Mouse (Mus musculus) WW6 (cell line): ENCODE measurements at regions not wholly inside any gene's neighbourhood (a gene's known extent, or its start where the extent isn't known, plus 50 kb on each side); places are given as distances from the start of the nearest gene placed in this dataset.
"Not testable (repeated sequence)": the region's sequence is repeated elsewhere in the genome, so short reads cannot be mapped to it uniquely, and the experiment has no call there.

Experiments used
- DNase-seq: peaks from one replicate; pipeline ENCODE4 v3.0.0-alpha.2; 2013; ENCODE audit warnings: low read depth, low spot score

DNA sequence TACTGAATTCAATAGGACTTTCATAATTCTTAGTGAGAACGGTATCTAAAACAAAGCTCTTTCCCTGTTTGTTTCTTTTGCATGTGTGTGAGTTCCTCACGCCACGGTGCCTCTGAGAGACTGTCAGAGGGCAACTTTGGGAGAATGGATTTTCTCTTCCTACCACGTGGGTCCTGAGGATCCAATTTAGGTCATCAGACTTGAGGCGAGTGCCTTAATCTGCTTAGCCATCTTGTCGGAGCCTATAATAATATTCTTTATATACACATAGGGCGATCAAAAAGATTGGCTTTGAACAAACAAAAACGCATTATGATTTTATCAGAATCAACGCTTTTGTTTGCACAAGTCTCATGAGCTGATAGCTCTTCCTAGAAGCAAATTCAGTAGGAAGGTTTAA is 119.6 kb downstream of the Enc1 start:
- DNase-seq, result no peak

DNA sequence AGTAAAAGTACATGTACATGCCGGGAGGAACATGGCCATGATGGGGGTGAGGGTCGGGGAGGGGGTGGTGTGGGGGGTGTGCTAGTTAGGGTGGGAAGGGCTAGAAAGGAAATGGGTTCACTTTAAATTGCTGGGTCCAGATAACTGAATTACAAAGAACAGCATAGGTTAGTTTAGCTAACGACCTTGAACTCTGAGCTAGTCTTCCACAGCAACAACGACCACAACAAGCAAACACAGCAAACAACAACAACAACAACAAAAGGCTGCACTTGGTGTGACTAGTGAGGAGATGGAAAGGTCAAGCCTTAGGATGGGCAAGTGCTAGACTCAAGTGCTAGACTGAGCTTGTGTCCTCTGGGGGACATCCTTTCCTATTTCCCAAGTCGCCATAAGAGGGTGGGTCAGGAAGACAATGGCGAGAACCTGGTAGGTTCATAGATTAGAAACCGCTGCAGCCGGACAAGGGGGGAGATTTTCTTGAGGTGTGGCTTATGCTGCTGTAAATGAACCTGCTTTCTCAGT is 117.9 kb downstream of the Enc1 start:
- no peak for DNase-seq

DNA sequence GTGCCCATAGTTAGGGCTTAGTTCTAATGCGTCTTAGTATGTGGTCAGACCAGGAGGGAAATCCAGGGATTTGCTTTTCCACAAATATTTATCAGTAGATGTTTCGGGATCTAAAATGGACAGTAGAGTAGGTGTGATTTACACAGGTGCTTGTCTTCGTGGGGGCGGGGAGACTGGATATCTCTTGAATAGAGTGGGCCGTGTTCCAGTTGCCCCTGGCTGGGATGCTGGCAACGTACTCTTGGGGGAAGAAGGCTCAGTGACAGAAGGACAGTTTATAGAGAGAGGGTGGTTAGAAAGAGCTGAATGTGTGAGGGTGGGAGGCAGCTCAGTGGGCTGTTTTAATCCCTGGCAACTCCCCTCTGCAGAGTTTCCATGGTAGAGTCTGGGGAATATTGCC is 117.4 kb downstream of the Enc1 start:
- DNase-seq, result no peak

DNA sequence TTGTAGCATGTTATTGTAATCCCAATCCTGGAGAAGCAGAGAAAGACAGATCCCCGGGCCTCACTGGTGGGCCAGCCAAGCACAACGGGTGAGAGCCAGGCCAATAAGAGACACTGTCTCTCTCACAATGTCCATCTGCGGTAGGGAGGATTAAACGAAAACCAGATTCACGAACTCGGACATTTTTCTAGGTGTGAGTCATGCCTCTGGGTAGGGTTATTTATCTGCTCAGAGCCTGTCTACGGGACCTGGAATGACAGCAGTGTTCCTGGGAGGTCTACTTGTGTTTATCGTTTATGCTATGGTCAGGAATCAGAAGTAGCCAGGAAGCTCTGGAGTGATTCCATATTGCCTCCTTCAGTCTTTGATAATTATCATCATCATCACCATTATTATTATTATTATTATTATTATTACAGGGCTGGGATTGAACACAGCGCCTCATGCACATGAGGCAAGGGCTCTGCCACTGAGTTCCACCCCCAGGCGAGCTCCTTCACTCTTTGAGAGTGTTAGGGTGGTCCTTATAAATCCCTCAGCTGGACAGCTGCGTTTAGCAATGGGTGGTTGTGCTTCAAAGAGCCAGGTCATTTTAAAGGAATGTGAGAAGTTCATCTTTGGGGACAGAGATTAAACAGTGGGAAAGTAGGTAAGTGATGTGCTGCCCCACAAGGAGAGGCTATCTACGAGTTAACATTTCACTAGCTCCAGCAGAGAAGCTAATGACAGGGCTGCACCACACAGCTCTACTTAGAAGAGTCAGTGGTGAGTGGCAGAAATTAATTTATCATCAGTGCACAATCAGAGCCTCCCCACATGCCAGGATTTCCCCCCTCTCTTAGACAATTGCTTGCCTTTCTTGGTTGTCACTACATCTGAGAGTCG is 116.3 kb downstream of the Enc1 start:
- DNase-seq, result no peak

DNA sequence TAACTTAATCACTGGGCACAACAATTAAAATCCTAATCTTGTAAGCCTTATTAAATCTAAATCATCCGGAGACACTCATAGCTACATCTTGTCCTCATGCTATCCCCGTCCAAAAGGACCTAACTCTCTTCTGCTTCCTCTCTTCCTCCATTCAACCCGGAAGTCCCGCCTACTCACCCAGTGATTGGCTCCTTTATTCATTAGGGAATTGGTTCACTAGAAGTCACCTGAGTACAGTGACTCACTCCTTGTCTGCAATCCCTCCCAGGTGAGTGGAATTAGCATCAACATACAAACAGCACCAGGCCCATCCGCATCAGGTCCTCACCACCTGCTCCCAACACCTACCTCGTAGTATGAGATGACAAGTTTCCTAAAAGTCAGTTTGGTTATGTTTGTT is 114.5 kb downstream of the Enc1 start:
- not testable (repeated sequence) for DNase-seq

DNA sequence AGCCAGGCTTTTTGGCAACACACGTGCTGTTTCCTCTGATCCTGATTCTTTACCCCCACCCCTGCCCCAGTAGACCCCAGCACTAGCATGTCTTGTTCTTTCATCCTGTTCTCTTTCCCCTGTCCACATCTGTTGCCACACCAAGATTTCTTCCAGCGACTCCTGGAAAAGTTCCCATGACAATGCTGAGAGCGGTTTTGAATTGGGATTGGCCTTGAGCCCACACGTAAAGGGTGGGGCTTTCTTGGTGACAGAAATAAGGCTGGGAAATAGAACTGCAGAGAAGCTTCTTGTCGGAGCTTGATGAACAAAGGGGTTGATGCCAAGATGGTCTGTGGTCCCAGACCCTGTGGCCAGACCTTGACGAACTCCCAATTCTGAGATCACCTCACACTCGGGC is 106.8 kb downstream of the Enc1 start:
- no peak for DNase-seq

DNA sequence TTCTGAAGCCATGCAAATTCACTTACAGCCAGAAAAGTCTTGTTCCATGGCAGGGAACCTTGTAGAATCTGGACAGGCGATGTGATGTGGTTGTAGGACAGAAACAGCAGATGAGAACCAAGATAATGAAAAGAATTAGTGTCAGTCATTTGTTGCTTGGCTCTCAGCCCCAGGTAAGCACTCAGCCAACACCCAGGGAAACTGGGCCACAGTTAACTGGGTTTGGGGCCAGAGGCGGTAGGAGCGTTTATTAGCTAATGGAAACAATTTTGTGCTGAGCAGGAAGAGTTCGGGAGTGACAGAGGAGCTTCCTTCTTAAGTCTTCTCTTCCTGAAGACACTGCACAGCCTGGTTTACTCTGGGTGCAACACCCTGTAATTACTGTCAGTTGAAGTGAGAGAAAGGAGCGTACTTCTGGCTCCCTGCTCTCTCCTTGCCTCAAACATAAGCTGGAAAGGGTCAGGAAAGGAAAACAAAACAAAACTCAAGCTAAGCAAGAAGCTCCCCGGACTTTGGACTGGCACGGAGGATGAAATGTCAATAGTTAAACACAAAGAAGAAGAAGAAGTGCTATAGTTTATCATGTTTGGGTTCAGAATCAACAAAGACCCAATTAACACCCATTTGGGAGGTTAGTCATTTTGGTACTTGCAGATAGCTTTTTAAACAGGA is 100.4 kb downstream of the Enc1 start:
- DNase-seq, result no peak

DNA sequence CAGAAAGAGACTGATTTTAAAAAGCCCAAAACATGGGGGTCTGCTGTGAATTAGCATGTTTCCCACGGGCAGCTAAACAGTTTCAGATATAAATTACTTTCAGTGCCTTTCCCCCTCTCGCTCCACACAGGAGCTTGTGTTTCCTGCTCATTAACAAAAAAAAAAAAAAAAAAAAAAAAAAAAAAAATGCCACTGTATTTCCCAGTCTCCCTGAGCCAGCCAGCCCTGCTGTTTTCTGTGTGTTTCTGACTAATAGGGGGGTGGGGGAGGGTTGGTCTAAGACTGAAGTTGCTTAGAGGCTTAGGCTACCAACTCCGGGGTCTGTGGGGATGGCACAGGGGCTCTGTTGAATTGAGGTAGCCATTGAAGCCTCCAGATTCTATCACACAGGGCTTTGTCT is 97.0 kb downstream of the Enc1 start:
- no peak for DNase-seq

DNA sequence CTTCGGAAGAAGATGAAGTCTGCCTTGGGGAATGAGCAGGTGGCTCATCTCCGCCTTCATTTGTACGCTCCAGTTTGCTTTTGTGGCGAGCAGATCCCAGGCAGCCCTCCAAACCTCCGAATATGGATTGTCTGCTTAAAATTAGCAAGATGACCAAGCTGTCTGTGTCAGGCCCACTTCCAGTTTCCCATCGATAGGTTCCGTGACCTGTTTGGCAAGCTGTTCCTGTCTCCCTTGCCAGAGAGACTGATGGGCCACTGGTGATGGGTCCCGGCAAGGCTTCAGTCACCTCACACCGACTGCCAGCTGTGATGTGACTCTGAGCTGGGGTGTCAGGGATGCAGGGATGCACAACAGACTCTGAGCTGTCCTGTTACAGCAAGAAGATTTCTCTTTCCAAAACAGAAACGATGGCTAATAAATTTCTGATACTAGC is 96.4 kb downstream of the Enc1 start:
- no peak for DNase-seq

DNA sequence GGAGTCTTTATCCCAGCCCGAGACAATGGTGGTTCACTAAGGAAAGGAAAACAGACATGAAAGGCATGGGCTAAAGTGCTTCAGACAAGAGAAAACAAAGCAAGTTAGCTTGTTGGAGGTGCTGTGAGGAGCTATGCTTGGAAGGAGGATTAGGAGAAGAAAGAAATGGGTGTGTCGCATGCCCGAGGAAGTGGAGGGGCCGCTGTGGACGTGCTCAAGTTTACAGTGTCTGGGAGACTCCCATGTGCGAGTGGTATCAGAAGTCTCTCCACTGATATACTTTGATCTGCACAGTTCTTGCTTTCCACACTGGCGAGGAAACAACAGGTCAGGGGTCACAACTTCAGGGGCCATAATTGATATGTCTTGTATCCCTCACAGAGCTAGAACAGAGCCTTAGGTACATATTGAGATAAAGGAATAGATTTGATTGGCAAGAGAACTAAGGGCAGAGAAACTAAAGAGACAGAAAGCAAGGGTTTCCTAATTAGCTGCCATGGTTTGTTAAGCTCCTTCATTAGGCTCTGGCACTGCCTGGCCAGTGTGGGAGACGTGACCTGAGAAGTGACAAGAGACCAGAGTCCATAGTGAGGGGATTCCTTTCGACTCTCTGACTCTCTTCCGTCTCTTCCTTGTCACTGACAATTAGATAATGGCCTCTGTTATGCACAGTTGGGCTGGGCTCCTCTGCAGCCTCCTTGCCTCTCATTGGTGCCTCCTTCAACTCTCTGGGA is 93.1 kb downstream of the Enc1 start:
- DNase-seq, result no peak

DNA sequence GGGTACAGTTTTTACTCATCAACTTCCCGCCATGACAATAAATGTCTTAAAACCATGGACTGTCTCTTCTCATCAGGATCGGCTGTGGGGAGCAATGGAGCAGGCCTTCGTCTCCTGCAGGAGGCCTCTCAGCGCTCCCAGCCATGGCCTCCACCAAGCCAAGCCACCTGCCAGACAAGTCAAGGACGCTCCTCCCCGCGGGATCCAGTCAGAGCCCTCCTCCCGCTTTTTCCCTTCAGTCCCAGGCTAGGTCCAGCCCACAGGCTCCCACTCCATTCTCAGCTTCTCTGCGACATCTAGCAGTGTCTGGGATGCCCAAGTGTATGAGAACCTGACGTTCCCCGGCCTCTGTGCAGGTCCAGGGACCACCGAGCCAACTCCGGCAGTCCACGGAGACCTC is 90.2 kb downstream of the Enc1 start:
- DNase-seq, result no peak

DNA sequence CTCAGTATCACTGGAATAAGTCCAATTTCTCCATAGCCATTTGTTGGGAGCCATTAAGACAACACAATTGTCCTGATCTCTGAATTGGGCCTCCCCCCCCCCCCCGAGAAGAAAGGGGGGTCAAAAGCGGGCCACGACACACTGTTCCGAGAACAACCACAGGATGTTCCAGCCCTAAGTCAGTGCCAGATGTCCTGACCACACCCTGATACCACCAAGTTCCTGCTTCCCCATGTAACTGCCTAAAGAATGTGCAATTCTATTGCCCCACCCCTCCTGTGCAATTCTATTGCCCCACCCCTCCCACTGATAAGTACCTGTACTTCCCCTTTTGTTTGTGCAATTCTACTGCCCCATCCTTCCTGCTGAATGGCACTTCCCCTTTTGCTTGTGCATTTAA is 80.4 kb downstream of the Enc1 start:
- not testable (repeated sequence) for DNase-seq

DNA sequence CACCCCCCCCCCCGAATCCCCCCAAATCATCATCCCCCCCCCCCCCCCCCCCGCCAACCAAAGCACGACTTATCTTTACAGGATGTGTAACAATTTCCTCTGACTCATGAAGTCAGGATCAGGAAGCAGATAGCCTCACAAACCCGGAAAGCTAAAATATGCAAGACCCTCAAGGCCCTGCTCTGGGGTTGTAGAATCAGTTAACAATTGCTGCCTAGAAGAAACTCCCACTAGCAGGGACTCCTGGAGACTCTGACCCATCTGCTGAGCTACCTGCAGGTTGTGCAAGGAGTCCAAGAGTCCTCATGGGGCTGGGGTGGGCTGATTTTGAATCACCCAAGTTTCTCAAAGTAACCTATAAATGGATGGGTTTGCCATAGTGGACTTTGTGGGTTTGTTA is 79.9 kb downstream of the Enc1 start:
- DNase-seq, result no peak

DNA sequence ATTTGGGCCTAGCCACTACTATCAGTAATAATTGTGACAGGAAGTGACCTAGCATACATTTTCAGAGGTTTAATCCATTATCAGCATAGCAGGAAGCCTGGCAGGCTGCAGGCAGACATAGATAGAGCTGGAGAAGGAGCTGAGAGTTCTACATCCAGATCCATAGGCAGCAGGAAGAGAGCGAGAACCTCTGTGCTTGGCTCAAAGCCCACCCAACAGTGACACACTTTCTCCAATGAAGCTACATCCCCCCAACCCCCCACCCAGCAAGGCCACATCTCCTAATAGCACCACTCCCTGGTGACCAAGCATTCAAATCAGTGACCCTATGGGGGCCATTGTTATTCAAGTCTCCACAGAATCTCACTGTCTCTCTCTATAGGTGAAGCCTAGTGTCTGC is 79.4 kb downstream of the Enc1 start:
- DNase-seq, result no peak

DNA sequence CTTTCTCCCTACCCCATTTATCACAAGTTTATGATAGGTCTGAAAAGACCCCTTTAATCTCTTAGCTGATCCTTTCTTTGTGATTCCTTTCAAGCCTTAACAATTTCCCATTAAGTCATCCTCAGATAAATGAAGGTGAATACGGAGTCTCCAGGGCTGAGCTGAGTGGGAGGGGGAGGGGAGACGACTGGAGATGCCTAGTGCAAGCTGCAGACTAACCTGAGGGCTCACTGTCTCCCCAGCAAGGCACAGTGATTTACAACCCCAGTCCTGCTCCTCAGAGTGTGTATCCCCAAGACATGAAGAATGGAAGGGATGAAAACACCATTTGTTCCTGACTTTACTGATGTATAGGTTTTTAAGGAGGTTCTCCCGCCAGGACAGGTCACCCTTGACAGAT is 76.7 kb downstream of the Enc1 start:
- no peak for DNase-seq

DNA sequence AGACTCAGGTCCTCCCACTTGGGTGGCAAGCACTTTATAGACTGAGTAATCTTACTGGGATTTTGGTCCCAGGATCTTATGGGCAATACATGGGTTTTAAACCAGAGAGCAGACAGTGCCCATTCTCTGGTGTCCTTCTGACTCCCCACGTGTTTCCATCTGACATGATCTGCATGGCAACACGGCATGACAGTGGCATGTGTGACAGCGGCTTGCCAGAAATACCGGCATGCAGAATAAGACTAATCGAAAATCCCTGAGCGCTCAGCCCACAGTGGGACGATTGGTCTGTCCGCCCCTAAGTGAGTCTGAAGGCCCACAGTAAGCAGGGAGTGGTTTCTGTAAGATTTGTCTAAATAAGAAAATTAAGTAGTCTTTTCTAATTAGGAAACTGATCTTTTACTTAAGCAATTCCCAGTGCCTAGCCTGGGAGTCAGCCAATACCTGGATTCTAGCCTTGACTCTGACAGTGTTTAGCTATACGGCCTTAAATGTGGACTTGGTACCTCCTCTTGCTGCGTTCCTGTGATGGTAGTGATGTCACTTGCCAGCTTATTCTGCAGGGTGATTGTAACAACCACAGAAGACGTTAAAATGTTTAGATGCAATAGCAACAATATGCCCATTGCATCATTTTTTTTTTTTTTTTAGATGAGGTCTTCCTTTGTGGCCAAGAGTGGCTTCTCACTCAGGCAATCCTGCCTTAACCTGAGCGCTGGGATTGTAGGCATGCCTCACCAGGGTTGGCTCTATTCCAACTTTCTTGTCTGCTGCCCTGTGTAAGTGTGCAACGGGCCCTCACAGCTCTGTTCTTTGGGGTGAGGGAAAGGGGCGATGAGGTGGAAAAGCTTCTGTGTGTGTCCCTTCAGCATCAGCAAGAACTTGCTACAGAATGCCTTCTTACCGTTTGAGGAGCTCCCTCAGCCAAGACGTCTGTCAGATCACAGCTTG is 71.8 kb downstream of the Enc1 start:
- DNase-seq, result no peak

DNA sequence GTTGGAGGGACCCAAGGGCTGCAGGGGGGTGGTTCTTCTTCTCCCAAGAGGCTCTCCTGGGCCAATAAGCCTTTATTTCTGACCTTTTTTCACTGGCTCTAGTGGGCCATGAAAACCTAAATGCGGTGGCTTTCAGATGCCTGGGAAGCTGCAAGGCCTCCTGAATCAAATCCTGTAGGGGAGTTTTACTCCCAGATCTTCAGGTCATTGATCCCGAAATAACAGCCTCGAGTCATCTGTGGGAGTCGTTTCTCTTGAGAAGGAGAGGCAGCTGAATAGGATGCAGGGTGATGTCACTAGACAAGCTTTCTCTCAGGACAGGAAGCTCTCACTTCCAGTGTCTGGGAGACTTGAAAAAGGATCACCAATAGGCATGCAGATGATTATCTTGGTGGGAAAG is 70.4 kb downstream of the Enc1 start:
- DNase-seq, result no peak

DNA sequence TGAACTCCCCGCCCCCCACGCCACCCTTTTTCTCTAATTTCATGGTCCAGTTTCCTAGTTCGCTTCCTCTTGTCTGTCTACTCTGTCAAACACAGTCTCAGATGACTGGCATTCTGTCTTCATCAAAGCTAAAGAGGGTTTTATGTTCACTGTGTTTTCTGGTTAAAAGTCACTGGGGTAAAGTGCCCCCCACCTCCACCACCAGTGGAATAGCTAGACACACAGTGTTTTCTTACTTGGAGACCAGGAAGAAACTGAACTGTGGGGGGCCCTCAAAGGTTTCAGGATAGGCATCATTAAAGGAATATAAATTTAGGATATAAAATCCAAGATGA is 69.9 kb downstream of the Enc1 start:
- DNase-seq, result no peak

DNA sequence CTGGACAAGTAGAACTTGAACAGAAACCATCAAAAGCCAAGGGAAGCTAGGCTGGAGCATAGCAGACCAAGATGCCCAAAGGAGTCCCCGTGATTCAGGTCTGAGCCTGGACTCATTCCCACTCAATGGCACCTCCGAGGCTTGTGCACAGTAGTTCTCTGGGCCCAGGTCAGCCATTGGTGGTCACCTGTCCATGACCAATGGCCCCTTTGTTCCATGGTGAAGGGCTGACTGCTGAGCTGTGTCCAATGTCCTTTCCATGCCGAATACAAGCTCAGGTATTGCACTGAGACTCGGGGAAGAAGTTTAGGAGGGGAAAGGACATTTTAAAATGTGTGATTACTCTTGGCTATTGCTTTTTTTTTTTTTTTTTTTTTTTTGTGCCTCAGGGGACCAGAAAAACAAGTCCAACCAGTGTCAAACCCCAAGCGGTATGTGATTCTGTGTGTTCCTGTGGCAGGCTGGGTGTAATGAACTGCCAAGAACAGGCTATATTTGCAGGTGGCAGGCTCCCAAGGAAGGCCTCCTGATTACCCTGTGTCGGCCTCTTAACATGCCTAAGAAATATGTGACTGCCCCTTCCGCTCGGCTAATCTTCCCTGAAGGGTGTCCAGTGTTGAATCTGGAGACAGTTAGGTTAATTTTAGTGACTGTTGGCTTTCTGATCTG is 69.4 kb downstream of the Enc1 start:
- no peak for DNase-seq

DNA sequence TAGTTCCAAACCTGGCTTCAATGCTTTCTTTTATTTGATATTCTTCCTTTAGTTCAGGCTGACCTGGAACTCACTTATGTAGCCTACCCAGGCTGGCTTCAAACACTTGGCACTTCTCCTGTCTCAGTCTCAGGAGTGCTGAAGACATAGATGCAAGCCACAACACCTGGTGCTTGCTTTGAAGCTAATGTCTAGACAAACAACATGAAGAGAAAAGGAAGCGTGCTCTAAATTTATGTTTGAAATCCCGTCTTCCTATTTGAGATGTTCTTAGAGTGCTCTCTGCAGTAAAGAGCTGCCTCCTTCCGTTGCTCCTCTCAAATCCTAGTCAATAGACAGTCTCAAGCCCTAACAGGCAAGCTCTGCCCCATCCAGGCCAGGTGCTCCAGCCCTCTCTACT is 68.5 kb downstream of the Enc1 start:
- DNase-seq, result no peak

DNA sequence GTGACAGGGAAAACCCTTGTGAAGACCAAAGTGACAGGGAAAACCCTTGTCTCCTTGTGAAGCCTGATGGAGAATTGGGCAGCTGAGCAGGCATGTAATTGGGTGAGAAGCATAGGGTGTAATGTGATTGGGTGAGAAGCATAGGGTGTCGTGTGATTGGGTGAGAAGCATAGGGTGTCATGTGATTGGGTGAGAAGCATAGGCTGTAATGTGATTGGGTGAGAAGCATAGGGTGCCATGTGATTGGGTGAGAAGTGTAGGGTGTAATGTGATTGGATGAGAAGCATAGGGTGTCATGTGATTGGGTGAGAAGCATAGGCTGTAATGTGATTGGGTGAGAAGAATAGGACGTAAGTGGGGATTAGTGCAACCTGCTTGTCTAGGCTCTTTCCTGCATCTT is 67.5 kb downstream of the Enc1 start:
- DNase-seq, result no peak
